Mouse (Mus musculus) stomach, embryonic 15.5 days (tissue): ENCODE data around the gene Cnep1r1. TPM values are rescaled to one million over a fixed set of nuclear protein-coding genes. Genes with fewer than 3 reads are reported as not detected.

Source experiments
- ATAC-seq: fragments of 200-750 bp; cut with Nextera tagmentation; 2 replicates; pipeline ENCODE4 v1.8.0; 2017; ENCODE audit warnings: low read depth, moderate number of reproducible peaks, moderate TSS enrichment; ENCODE audit not compliant: insufficient read depth, low FRiP score
- H3K27ac ChIP-seq: fragments of 300-500 bp; sonication (generic); 2 replicates; pipeline ENCODE4 v1.5.1; 2015; ENCODE audit warnings: mild to moderate bottlenecking, inconsistent platforms
- H3K27me3 ChIP-seq: fragments of 300-500 bp; sonication (generic); replicated peaks from 2 replicates; pipeline ENCODE4 v1.6.1; 2015; ENCODE audit warnings: inconsistent platforms
- H3K36me3 ChIP-seq: fragments of 300-500 bp; sonication (generic); 2 replicates; pipeline ENCODE4 v1.6.1; 2015; ENCODE audit warnings: inconsistent platforms
- H3K4me1 ChIP-seq: fragments of 300-500 bp; sonication (generic); 2 replicates; pipeline ENCODE4 v1.6.1; 2015; ENCODE audit warnings: inconsistent platforms
- H3K4me2 ChIP-seq: fragments of 300-500 bp; sonication (generic); 2 replicates; pipeline ENCODE4 v1.6.1; 2015; ENCODE audit warnings: mild to moderate bottlenecking, inconsistent platforms
- H3K4me3 ChIP-seq: fragments of 300-500 bp; sonication (generic); replicated peaks from 2 replicates; pipeline ENCODE4 v1.5.1; 2015; ENCODE audit warnings: inconsistent platforms
- H3K9ac ChIP-seq: fragments of 300-500 bp; sonication (generic); 2 replicates; pipeline ENCODE4 v1.6.1; 2015; ENCODE audit warnings: inconsistent platforms
- H3K9me3 ChIP-seq: fragments of 300-500 bp; sonication (generic); 2 replicates; pipeline ENCODE4 v1.6.1; 2016; ENCODE audit warnings: inconsistent platforms
- WGBS: fragments of 180-500 bp; shearing (Covaris S2); methylation state at CpG from one replicate; pipeline ENCODE4 v1.1.7; 2015; 5-methylcytosine and 5-hydroxymethylcytosine counted together
- polyA plus RNA-seq: library from polyadenylated mRNA; unstranded; fragments of >200 nt; fragmentation: Nextera tagmentation; extraction: Ambion mirVana; gene quantifications from 2 replicates; pipeline ENCODE4 v1.2.1, GENCODE M21; 2015

Gene Cnep1r1
- polyA plus RNA-seq: 49.5 and 51.4 TPM in 2 replicates

- no peaks in the 10 kb centered on the region for H3K9me3 ChIP-seq
- peak within 1 kb of the TSS; percentile 63 for H3K4me2 ChIP-seq
- peaks cover 11% of the 10 kb centered on the region for H3K36me3 ChIP-seq
- peak within 1 kb of the TSS; percentile 96 for H3K4me3 ChIP-seq
- whole genome bisulfite sequencing: under 1% methylated on average over 48 of the region's 49 CpGs
- peaks cover 4% of the 10 kb centered on the region for H3K4me1 ChIP-seq
- peak within 1 kb of the TSS; percentile 85 for H3K27ac ChIP-seq
- peak; percentile 99 for ATAC-seq
- peak within 1 kb of the TSS; percentile 84 for H3K9ac ChIP-seq
- no peaks in the 10 kb centered on the region for H3K27me3 ChIP-seq
These were observed at the start of gene Cnep1r1 for GRCm38 (mm10) chr8:88118456-88119036. TSS of gene Cnep1r1 (plus strand) at chr8:88118769.

GRCm38 (mm10) chr8:88082183-88082582 is 36.4 kb upstream of the Cnep1r1 start:
- no peak overlapping the region for H3K4me2 ChIP-seq
- 55% methylated on average over 5 of the region's 5 CpGs for WGBS

DNA sequence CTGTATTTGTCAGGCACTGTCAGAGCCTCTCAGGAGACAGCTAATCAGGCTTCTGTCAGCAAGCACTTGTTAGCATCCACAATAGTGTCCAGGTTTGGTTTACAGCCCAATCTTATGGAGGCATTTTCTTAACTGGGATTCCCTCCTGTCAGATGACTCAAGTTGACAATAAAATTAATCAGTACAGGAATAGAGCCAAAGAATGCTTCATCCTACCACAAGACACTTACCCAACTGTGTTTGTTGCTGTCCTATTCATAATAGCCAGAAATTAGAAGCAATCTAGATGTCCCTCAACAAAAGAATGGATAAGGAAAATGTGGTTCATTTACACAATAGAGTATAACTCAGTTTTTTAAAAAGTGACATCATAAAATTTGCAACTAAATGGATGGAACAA is 30.6 kb upstream of the Cnep1r1 start:
- no peak overlapping the region for H3K4me3 ChIP-seq
- H3K36me3 ChIP-seq: no peaks in the 10 kb centered on the region
- no peak overlapping the region for H3K27ac ChIP-seq
- no peaks in the 10 kb centered on the region for H3K9me3 ChIP-seq
- no peak overlapping the region for H3K9ac ChIP-seq
- no peak for ATAC-seq
- H3K4me1 ChIP-seq: no peaks in the 10 kb centered on the region
- no peaks in the 10 kb centered on the region for H3K27me3 ChIP-seq
- H3K4me2 ChIP-seq: no peak overlapping the region

More at GRCm38 (mm10) chr8:88082183-88082582, 36.4 kb upstream of the Cnep1r1 start:
- H3K27me3 ChIP-seq: no peaks in the 10 kb centered on the region
- no peak for ATAC-seq
- no peak overlapping the region for H3K27ac ChIP-seq
- no peaks in the 10 kb centered on the region for H3K4me1 ChIP-seq
- no peaks in the 10 kb centered on the region for H3K9me3 ChIP-seq
- no peak overlapping the region for H3K4me3 ChIP-seq
- H3K9ac ChIP-seq: no peak overlapping the region
- H3K36me3 ChIP-seq: no peaks in the 10 kb centered on the region

DNA sequence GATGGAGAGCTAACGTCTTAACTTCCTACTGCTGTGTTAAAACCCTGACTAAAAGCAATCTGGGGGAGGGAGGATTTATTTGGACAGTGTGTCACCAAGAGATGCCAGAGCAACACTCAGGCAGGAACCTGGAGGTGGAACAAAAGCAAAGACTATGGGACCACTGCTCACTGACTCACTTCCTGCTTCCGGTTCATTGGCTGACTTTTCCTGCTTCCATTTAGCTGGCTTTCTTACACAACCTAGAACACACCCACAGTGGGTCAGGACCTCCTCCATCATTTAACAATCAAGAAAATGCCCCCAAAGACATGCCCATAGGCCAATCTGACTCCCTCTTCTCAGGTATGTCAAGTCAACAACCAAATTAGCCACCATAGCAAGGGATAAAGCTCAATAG is 26.9 kb upstream of the Cnep1r1 start:
- WGBS: 77% methylated on average over 2 of the region's 2 CpGs
- no peaks in the 10 kb centered on the region for H3K36me3 ChIP-seq
- H3K4me2 ChIP-seq: no peak overlapping the region
- no peak overlapping the region for H3K27ac ChIP-seq
- no peak overlapping the region for H3K9ac ChIP-seq
- no peaks in the 10 kb centered on the region for H3K9me3 ChIP-seq
- H3K27me3 ChIP-seq: no peaks in the 10 kb centered on the region
- no peak overlapping the region for H3K4me3 ChIP-seq
- no peaks in the 10 kb centered on the region for H3K4me1 ChIP-seq
- ATAC-seq: no peak

DNA sequence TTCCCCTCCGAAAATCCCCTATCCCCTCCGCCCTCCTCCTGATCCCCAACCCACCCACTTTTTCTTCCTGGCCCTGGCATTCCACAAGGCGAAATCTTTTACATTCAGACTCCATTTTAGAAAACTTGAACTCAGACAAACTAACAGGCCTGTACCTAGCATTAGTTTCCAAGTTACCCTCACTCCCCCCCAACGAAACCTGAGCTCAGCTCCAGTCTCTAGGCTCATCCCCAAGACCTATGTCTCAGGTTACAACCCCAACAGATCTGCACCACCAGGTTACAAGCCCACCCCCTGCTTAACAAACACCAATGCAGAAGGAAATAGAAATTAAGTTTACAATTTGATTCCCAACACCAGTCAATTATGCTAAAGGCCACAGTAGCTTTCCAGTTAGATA is 25.2 kb upstream of the Cnep1r1 start:
- no peak overlapping the region for H3K9ac ChIP-seq
- no peaks in the 10 kb centered on the region for H3K36me3 ChIP-seq
- ATAC-seq: no peak
- no peak overlapping the region for H3K4me2 ChIP-seq
- H3K27ac ChIP-seq: no peak overlapping the region
- 62% methylated on average over 4 of the region's 4 CpGs for WGBS
- H3K9me3 ChIP-seq: no peaks in the 10 kb centered on the region
- H3K27me3 ChIP-seq: no peaks in the 10 kb centered on the region
- H3K4me1 ChIP-seq: no peaks in the 10 kb centered on the region
- no peak overlapping the region for H3K4me3 ChIP-seq

DNA sequence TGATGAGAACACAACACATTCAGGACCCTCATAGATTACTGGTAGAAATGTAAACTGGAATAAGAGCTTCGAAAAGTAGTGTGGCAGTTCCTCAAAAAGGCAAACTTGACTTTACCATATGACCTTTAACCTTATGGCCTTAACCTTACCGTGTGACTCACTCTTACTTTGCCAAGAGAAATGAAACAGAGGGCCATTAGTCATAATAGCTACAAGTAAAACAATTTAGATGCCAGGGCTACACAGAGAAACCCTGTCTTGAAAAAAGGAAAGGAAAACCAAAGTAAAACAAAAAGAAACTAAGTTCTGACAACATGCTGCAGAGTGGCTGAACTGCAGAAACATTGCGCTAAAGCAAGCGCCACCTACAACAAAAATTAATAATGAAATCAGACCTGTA is 19.7 kb upstream of the Cnep1r1 start:
- WGBS: 69% methylated on average over 4 of the region's 4 CpGs
- H3K4me3 ChIP-seq: no peak overlapping the region
- H3K9me3 ChIP-seq: no peaks in the 10 kb centered on the region

DNA sequence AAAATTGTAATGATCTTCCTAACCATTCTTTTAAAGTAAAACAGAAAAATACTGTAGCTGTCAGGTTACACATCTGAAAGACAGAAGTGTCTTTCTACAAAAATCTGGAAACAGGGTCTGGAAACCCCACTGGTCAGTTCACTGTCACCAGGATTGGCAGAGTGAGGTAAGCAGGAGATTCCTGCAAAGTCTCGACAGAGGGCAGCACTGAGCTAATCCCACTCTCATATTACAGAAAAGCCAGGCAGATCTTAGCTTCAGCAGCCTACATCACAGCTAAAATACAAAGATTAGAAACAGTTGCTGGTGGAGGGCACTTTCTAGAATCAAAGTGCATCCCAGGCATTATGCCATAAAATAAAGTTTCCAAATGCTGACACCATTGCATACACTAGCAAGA is 19.0 kb upstream of the Cnep1r1 start:
- Histone ChIP-seq H3K36me3 (no peaks in the 10 kb centered on the region), H3K27me3 (no peaks in the 10 kb centered on the region), H3K27ac (no peak overlapping the region), H3K9ac (no peak overlapping the region), H3K4me1 (no peaks in the 10 kb centered on the region), H3K9me3 (no peaks in the 10 kb centered on the region), H3K4me2 (no peak overlapping the region), H3K4me3 (no peak overlapping the region)
- no peak for ATAC-seq
- 2% methylated on average over 1 of the region's 1 CpGs for WGBS

More for the DNA sequence above, 19.7 kb upstream of the Cnep1r1 start:
- no peaks in the 10 kb centered on the region for H3K27me3 ChIP-seq
- H3K4me2 ChIP-seq: no peak overlapping the region
- no peaks in the 10 kb centered on the region for H3K36me3 ChIP-seq
- no peak overlapping the region for H3K27ac ChIP-seq
- ATAC-seq: no peak
- H3K9ac ChIP-seq: no peak overlapping the region
- no peaks in the 10 kb centered on the region for H3K4me1 ChIP-seq

DNA sequence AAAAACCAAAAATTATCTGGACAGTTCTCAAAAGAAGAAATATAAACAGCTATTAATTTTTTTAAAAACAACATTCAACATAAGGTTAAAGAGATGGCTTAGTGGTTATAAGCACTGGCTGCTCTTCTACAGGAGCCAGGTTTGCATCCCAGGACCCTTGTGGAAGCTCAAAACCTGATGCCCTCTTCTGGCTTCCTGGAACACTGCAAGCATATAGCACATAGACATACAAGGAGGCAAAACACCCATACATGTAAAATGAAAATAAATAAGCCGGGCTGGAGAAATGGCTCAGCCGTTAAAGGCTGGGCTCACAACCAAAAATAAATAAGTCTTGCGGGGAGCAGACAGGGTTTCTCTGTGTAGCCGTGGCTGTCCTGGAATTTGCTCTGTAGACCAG is 9.3 kb upstream of the Cnep1r1 start:
- Histone ChIP-seq H3K27me3 (no peaks in the 10 kb centered on the region), H3K9me3 (no peaks in the 10 kb centered on the region), H3K4me1 (no peaks in the 10 kb centered on the region), H3K9ac (no peak overlapping the region), H3K4me2 (no peak overlapping the region), H3K4me3 (no peak overlapping the region), H3K27ac (no peak overlapping the region), H3K36me3 (no peaks in the 10 kb centered on the region)
- no peak for ATAC-seq
- 92% methylated on average over 4 of the region's 4 CpGs for WGBS

- ATAC-seq: peak; percentile 70; the same call in 1 of the 2 replicates
- Histone ChIP-seq H3K4me2 (peak overlapping the region; percentile 63), H3K9ac (peak overlapping the region; percentile 84), H3K27ac (peak overlapping the region; percentile 85), H3K4me3 (peak overlapping the region; percentile 96), H3K27me3 (no peaks in the 10 kb centered on the region), H3K4me1 (peaks cover 4% of the 10 kb centered on the region), H3K9me3 (no peaks in the 10 kb centered on the region), H3K36me3 (peaks cover 11% of the 10 kb centered on the region)
- whole genome bisulfite sequencing: 0% methylated on average over 11 of the region's 11 CpGs
These were observed 507 bp downstream of the Cnep1r1 start for GRCm38 (mm10) chr8:88119076-88119475.

GRCm38 (mm10) chr8:88124850-88125249 is 6.3 kb downstream of the Cnep1r1 start:
- no peaks in the 10 kb centered on the region for H3K27me3 ChIP-seq
- no peak overlapping the region for H3K4me2 ChIP-seq
- 95% methylated on average over 2 of the region's 2 CpGs for WGBS
- no peak overlapping the region for H3K9ac ChIP-seq
- peaks cover 18% of the 10 kb centered on the region for H3K36me3 ChIP-seq
- H3K4me3 ChIP-seq: no peak overlapping the region
- no peak for ATAC-seq
- no peaks in the 10 kb centered on the region for H3K4me1 ChIP-seq
- no peaks in the 10 kb centered on the region for H3K9me3 ChIP-seq
- no peak overlapping the region for H3K27ac ChIP-seq

GRCm38 (mm10) chr8:88129397-88129796 is 10.8 kb downstream of the Cnep1r1 start:
- Histone ChIP-seq H3K27me3 (no peaks in the 10 kb centered on the region), H3K9ac (no peak overlapping the region), H3K27ac (no peak overlapping the region), H3K36me3 (peaks cover 14% of the 10 kb centered on the region), H3K4me3 (no peak overlapping the region), H3K4me1 (no peaks in the 10 kb centered on the region), H3K4me2 (no peak overlapping the region), H3K9me3 (no peaks in the 10 kb centered on the region)
- no peak for ATAC-seq
- WGBS: 92% methylated on average over 4 of the region's 4 CpGs

DNA sequence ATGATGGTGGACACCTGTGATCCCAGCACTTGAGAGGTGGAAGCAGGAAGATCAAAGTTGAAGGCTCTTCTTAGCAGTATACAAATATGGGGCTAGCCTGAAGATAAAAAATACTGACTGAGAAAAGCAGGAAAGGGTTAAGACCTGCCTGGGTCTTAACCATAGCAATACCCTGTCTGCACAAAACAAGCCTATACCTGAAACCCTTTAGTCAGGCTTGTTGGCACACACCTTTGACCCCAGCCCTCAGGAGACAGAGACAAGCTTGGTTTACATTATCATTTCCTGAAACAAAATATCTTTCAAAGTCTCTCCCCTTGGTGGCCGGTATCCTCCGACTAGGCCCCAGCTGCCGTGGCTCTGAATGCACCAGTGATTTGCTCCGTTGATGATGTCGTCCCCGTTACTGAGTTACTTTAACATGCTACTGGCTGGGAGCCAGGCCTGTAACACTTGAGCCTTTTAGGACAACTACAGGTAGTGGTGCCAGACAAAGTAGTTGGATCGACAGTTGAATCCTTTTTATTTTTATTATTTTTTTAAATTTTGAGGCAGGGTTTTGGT is 12.3 kb downstream of the Cnep1r1 start:
- Histone ChIP-seq H3K9ac (no peak overlapping the region), H3K36me3 (peaks cover 16% of the 10 kb centered on the region), H3K27ac (no peak overlapping the region), H3K27me3 (no peaks in the 10 kb centered on the region), H3K4me3 (no peak overlapping the region), H3K4me2 (no peak overlapping the region), H3K4me1 (no peaks in the 10 kb centered on the region), H3K9me3 (no peaks in the 10 kb centered on the region)
- WGBS: 42% methylated on average over 7 of the region's 7 CpGs
- ATAC-seq: no peak
